Mouse (Mus musculus) heart, embryonic 11.5 days (tissue): Measurements from ENCODE around the gene Timm22. TPM values are rescaled to one million over a fixed set of nuclear protein-coding genes. Genes with fewer than 3 reads are reported as not detected.
A peak's percentile ranks its signal among the peaks of the same experiment; 100 is the strongest.

Source experiments
- ATAC-seq: fragments of 200-750 bp; cut with Nextera tagmentation; replicated peaks from 2 replicates; pipeline ENCODE4 v1.8.0; 2017; ENCODE audit warnings: moderate library complexity; ENCODE audit not compliant: insufficient number of reproducible peaks, low FRiP score, low TSS enrichment
- H3K27ac ChIP-seq: fragments of 300-500 bp; sonication (generic); 2 replicates; pipeline ENCODE4 v1.5.1; 2014; ENCODE audit warnings: mild to moderate bottlenecking, low read depth, low read length
- H3K27me3 ChIP-seq: fragments of 300-500 bp; sonication (generic); 2 replicates; pipeline ENCODE4 v1.6.1; 2014; ENCODE audit warnings: mild to moderate bottlenecking, low read length, mixed read lengths; ENCODE audit not compliant: control insufficient read depth, insufficient read depth
- H3K36me3 ChIP-seq: fragments of 300-500 bp; sonication (generic); 2 replicates; pipeline ENCODE4 v1.6.1; 2014; ENCODE audit warnings: mild to moderate bottlenecking, low read length, moderate library complexity, mixed read lengths; ENCODE audit not compliant: control insufficient read depth, insufficient read depth
- H3K4me1 ChIP-seq: fragments of 300-500 bp; sonication (generic); 2 replicates; pipeline ENCODE4 v1.6.1; 2014; ENCODE audit warnings: low read length; ENCODE audit not compliant: control insufficient read depth, insufficient read depth
- H3K4me2 ChIP-seq: fragments of 300-500 bp; sonication (generic); 2 replicates; pipeline ENCODE4 v1.6.1; 2014; ENCODE audit warnings: mild to moderate bottlenecking, moderate library complexity
- H3K4me3 ChIP-seq: fragments of 300-500 bp; sonication (generic); 2 replicates; pipeline ENCODE4 v1.5.1; 2014; ENCODE audit warnings: low read depth, low read length
- H3K9ac ChIP-seq: fragments of 300-500 bp; sonication (generic); 2 replicates; pipeline ENCODE4 v1.6.1; 2014; ENCODE audit warnings: mild to moderate bottlenecking, low read depth, low read length, moderate library complexity
- H3K9me3 ChIP-seq: fragments of 300-500 bp; sonication (generic); replicated peaks from 2 replicates; pipeline ENCODE4 v1.6.1; 2016; ENCODE audit warnings: low read length; ENCODE audit not compliant: control insufficient read depth
- WGBS: fragments of 180-500 bp; shearing (Covaris S2); extraction: QIAGEN DNeasy Blood & Tissue Kit; methylation state at CpG from one replicate; pipeline ENCODE4 v1.1.7; 2014; ENCODE audit not compliant: insufficient replicate concordance; 5-methylcytosine and 5-hydroxymethylcytosine counted together
- polyA plus RNA-seq: library from polyadenylated mRNA; unstranded; fragments of >200 nt; fragmentation: Nextera tagmentation; extraction: Ambion mirVana; gene quantifications from 2 replicates; pipeline ENCODE4 v1.2.1, GENCODE M21; 2014

Timm22 gene
- polyA plus RNA-seq, 1 experiment from 2014 or later: 110 TPM

GRCm38 (mm10) chr11:76366720-76367119 lies 40.0 kb upstream of the Timm22 start:
- H3K27ac ChIP-seq: no peak overlapping the region
- 82% methylated on average over 15 of the region's 15 CpGs for WGBS
- ATAC-seq: no peak
- no peak overlapping the region for H3K4me3 ChIP-seq
- H3K9me3 ChIP-seq: no peaks in the 10 kb centered on the region
- no peak overlapping the region for H3K9ac ChIP-seq
- H3K27me3 ChIP-seq: no peaks in the 10 kb centered on the region
- no peaks in the 10 kb centered on the region for H3K36me3 ChIP-seq
- H3K4me2 ChIP-seq: no peak overlapping the region
- peaks cover 36% of the 10 kb centered on the region for H3K4me1 ChIP-seq

GRCm38 (mm10) chr11:76370491-76370890 lies 36.3 kb upstream of the Timm22 start:
- H3K4me3 ChIP-seq: no peak overlapping the region
- no peaks in the 10 kb centered on the region for H3K9me3 ChIP-seq
- H3K36me3 ChIP-seq: no peaks in the 10 kb centered on the region
- H3K4me2 ChIP-seq: no peak overlapping the region
- H3K27ac ChIP-seq: no peak overlapping the region
- peaks cover 50% of the 10 kb centered on the region for H3K4me1 ChIP-seq
- H3K9ac ChIP-seq: no peak overlapping the region
- H3K27me3 ChIP-seq: no peaks in the 10 kb centered on the region
- ATAC-seq: no peak

GRCm38 (mm10) chr11:76372120-76372519 lies 34.6 kb upstream of the Timm22 start:
- H3K4me3 ChIP-seq: no peak overlapping the region
- no peaks in the 10 kb centered on the region for H3K36me3 ChIP-seq
- 0 out of 2 replicates have a peak overlapping the region, but pooled peaks have one; percentile 46 for H3K9ac ChIP-seq
- no peak overlapping the region for H3K4me2 ChIP-seq
- ATAC-seq: no peak
- H3K27ac ChIP-seq: 0 out of 2 replicates have a peak overlapping the region, but pooled peaks have one; percentile 17
- no peaks in the 10 kb centered on the region for H3K27me3 ChIP-seq
- H3K4me1 ChIP-seq: peaks cover 51% of the 10 kb centered on the region
- H3K9me3 ChIP-seq: no peaks in the 10 kb centered on the region
- WGBS: 49% methylated on average over 2 of the region's 2 CpGs

GRCm38 (mm10) chr11:76372534-76372933 lies 34.2 kb upstream of the Timm22 start:
- ATAC-seq: no peak
- Histone ChIP-seq H3K4me3 (no peak overlapping the region), H3K9me3 (no peaks in the 10 kb centered on the region), H3K4me2 (no peak overlapping the region), H3K36me3 (no peaks in the 10 kb centered on the region), H3K4me1 (peaks cover 51% of the 10 kb centered on the region), H3K27ac (0 out of 2 replicates have a peak overlapping the region, but pooled peaks have one; percentile 17), H3K9ac (no peak overlapping the region), H3K27me3 (no peaks in the 10 kb centered on the region)
- 34% methylated on average over 6 of the region's 6 CpGs for WGBS

GRCm38 (mm10) chr11:76374491-76375185 lies 32.1 kb upstream of the Timm22 start:
- Histone ChIP-seq H3K9ac (peak overlapping the region; percentile 50; the same call in 1 of the 2 replicates), H3K9me3 (no peaks in the 10 kb centered on the region), H3K27ac (peak overlapping the region; percentile 94), H3K36me3 (no peaks in the 10 kb centered on the region), H3K27me3 (no peaks in the 10 kb centered on the region), H3K4me3 (0 out of 2 replicates have a peak overlapping the region, but pooled peaks have one; percentile 1), H3K4me1 (peaks cover 47% of the 10 kb centered on the region), H3K4me2 (peak overlapping the region; percentile 24)
- ATAC-seq: peak; percentile 72; the same call in 1 of the 2 replicates
- 27% methylated on average over 17 of the region's 17 CpGs for WGBS

GRCm38 (mm10) chr11:76376425-76376824 lies 30.3 kb upstream of the Timm22 start:
- H3K4me3 ChIP-seq: no peak overlapping the region
- H3K4me1 ChIP-seq: peaks cover 51% of the 10 kb centered on the region
- ATAC-seq: no peak
- H3K9ac ChIP-seq: no peak overlapping the region
- H3K36me3 ChIP-seq: no peaks in the 10 kb centered on the region
- H3K4me2 ChIP-seq: no peak overlapping the region
- WGBS: 83% methylated on average over 3 of the region's 3 CpGs
- H3K27ac ChIP-seq: no peak overlapping the region
- H3K27me3 ChIP-seq: no peaks in the 10 kb centered on the region
- H3K9me3 ChIP-seq: no peaks in the 10 kb centered on the region

GRCm38 (mm10) chr11:76379921-76380544 lies 26.7 kb upstream of the Timm22 start:
- Histone ChIP-seq H3K27ac (peak overlapping the region; percentile 71), H3K36me3 (no peaks in the 10 kb centered on the region), H3K9me3 (no peaks in the 10 kb centered on the region), H3K4me3 (no peak overlapping the region), H3K4me1 (peaks cover 23% of the 10 kb centered on the region), H3K27me3 (no peaks in the 10 kb centered on the region), H3K4me2 (peak overlapping the region; percentile 17; the same call in 1 of the 2 replicates), H3K9ac (no peak overlapping the region)
- peak; percentile 49; the same call in 1 of the 2 replicates for ATAC-seq
- WGBS: 22% methylated on average over 11 of the region's 11 CpGs

GRCm38 (mm10) chr11:76381201-76381885 lies 25.4 kb upstream of the Timm22 start:
- Histone ChIP-seq H3K27ac (no peak overlapping the region), H3K4me1 (peaks cover 26% of the 10 kb centered on the region), H3K36me3 (no peaks in the 10 kb centered on the region), H3K9ac (no peak overlapping the region), H3K4me2 (no peak overlapping the region), H3K27me3 (no peaks in the 10 kb centered on the region), H3K4me3 (no peak overlapping the region), H3K9me3 (no peaks in the 10 kb centered on the region)
- ATAC-seq: no peak
- 72% methylated on average over 15 of the region's 15 CpGs for WGBS
